Mouse (Mus musculus) embryonic facial prominence, embryonic 15.5 days (tissue): ENCODE data around the gene Nlgn2. TPM values are rescaled to one million over a fixed set of nuclear protein-coding genes. Genes with fewer than 3 reads are reported as not detected.

Experiments
- ATAC-seq: fragments of 200-750 bp; cut with Nextera tagmentation; 2 replicates; pipeline ENCODE4 v1.8.0; 2017; ENCODE audit warnings: low read depth, moderate TSS enrichment; ENCODE audit not compliant: insufficient number of reproducible peaks, low FRiP score, low TSS enrichment
- H3K27ac ChIP-seq: fragments of 300-500 bp; sonication (generic); replicated peaks from 2 replicates; pipeline ENCODE4 v1.5.1; 2015; ENCODE audit warnings: mild to moderate bottlenecking, inconsistent platforms
- H3K27me3 ChIP-seq: fragments of 300-500 bp; sonication (generic); 2 replicates; pipeline ENCODE4 v1.6.1; 2015; ENCODE audit warnings: inconsistent platforms
- H3K36me3 ChIP-seq: fragments of 300-500 bp; sonication (generic); 2 replicates; pipeline ENCODE4 v1.6.1; 2015; ENCODE audit warnings: mild to moderate bottlenecking, inconsistent platforms
- H3K4me1 ChIP-seq: fragments of 300-500 bp; sonication (generic); 2 replicates; pipeline ENCODE4 v1.6.1; 2015; ENCODE audit warnings: inconsistent platforms
- H3K4me2 ChIP-seq: fragments of 300-500 bp; sonication (generic); replicated peaks from 2 replicates; pipeline ENCODE4 v1.6.1; 2015; ENCODE audit warnings: mild to moderate bottlenecking, inconsistent platforms
- H3K4me3 ChIP-seq: fragments of 300-500 bp; sonication (generic); replicated peaks from 2 replicates; pipeline ENCODE4 v1.5.1; 2015; ENCODE audit warnings: mild to moderate bottlenecking, inconsistent platforms
- H3K9ac ChIP-seq: fragments of 300-500 bp; sonication (generic); 2 replicates; pipeline ENCODE4 v1.6.1; 2015; ENCODE audit warnings: inconsistent platforms
- H3K9me3 ChIP-seq: fragments of 300-500 bp; sonication (generic); replicated peaks from 2 replicates; pipeline ENCODE4 v1.6.1; 2016; ENCODE audit warnings: inconsistent platforms
- WGBS: fragments of 180-500 bp; shearing (Covaris S2); methylation state at CpG from one replicate; pipeline ENCODE4 v1.1.7; 2015; 5-methylcytosine and 5-hydroxymethylcytosine counted together
- polyA plus RNA-seq: library from polyadenylated mRNA; unstranded; fragments of >200 nt; fragmentation: Nextera tagmentation; extraction: Ambion mirVana; gene quantifications from 2 replicates; pipeline ENCODE4 v1.2.1, GENCODE M21; 2015

Nlgn2 gene
- polyA plus RNA-seq, result 10.6 and 11.6 TPM in 2 replicates

DNA sequence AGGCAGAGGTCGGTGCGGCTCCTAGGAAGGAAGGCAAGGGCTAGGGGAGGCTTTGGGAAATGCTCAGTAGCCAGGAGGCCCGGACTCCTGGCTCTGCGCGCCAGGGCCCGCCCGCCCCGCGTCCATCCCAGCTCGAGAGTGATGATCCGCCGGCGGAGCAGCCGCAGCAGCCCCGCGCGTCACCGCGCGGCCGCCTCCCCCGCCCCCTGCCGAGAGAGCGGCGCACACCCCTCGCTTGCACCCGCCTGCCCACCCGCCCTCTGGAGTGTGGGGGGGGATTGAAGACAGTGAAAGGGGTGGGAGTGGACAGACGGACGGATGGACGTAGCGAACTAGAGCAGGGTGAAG, at the start of gene Nlgn2:
TSS of gene Nlgn2 (minus strand) at position 181 of the 348 bp plus-strand sequence.
- H3K4me3 ChIP-seq, result peak within 1 kb of the TSS; percentile 72
- H3K9ac ChIP-seq, result peak within 1 kb of the TSS; percentile 78
- WGBS, result under 1% methylated on average over 32 of the region's 32 CpGs
- H3K27ac ChIP-seq, result peak within 1 kb of the TSS; percentile 90
- H3K4me2 ChIP-seq, result peak within 1 kb of the TSS; percentile 84
- ATAC-seq, result peak; percentile 79
- H3K27me3 ChIP-seq, result no peaks in the 10 kb centered on the region
- H3K36me3 ChIP-seq, result peaks cover 10% of the 10 kb centered on the region
- H3K4me1 ChIP-seq, result peaks cover 49% of the 10 kb centered on the region
- H3K9me3 ChIP-seq, result no peaks in the 10 kb centered on the region

DNA sequence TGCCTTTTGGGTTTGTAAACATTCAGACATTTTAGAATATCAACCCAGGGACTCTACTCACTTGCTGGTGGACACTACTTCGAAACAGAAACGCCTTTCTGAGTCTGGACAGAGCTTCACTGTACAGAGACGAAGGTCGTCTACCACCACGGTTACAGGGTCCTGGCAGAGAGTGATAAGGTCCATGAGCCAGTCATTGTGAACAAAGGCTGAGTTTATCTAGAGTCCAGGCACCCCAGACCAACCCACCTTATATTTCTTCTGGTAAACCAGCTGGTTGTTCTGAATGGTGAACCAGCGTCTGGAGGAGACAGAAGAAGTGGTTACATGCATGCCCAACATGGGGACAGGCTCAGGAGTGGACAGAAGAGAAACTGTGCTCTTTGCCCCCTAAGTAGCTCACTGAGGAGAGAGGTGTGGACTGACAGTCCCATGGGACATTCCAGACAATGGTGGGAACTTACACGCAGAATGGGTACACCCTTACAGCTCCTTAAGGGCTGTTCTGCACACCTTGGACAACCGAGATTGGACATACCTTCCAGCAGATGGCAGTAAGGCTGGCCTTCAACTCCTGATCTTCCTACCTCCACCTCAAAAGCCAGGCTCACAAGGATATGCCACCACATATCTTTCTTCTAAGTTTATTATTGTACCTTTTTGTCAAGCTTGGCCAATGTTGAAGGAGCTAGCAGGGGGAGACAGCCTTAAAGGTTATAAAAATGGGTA, 49.5 kb upstream of the Nlgn2 start:
- WGBS, result 65% methylated on average over 8 of the region's 8 CpGs
- Histone ChIP-seq H3K4me3 (no peak overlapping the region), H3K4me2 (no peak overlapping the region), H3K36me3 (no peaks in the 10 kb centered on the region), H3K27ac (no peak overlapping the region), H3K4me1 (0 out of 2 replicates have a peak, but pooled peaks cover 4% of the 10 kb centered on the region), H3K9me3 (no peaks in the 10 kb centered on the region), H3K27me3 (no peaks in the 10 kb centered on the region), H3K9ac (no peak overlapping the region)
- ATAC-seq, result no peak

DNA sequence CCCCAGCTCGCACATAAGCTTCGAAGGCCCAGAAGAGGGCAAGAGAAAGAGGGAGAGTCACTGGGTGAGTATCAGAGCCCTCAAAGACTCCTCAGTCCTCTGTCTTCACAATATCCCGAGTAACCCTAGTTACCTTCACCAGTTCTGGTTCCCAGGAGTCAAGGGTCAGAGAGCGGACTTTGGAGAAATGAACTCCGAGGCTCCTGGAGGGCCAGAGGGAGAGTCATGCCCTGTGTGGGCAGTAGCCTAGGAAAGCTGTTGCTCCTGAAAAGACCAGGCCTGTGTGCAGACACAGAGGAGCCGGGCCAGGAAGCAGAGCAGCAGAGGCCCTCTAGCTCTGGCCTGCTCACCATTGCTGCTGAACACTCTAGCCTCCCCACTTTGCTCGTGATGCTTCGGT, 47.1 kb upstream of the Nlgn2 start:
- H3K9me3 ChIP-seq, result no peaks in the 10 kb centered on the region
- no peak overlapping the region for H3K4me3 ChIP-seq
- peaks cover 24% of the 10 kb centered on the region for H3K4me1 ChIP-seq
- ATAC-seq, result no peak
- H3K4me2 ChIP-seq, result no peak overlapping the region
- H3K36me3 ChIP-seq, result no peaks in the 10 kb centered on the region
- no peak overlapping the region for H3K9ac ChIP-seq
- H3K27ac ChIP-seq, result no peak overlapping the region
- WGBS, result 75% methylated on average over 8 of the region's 8 CpGs
- H3K27me3 ChIP-seq, result no peaks in the 10 kb centered on the region

DNA sequence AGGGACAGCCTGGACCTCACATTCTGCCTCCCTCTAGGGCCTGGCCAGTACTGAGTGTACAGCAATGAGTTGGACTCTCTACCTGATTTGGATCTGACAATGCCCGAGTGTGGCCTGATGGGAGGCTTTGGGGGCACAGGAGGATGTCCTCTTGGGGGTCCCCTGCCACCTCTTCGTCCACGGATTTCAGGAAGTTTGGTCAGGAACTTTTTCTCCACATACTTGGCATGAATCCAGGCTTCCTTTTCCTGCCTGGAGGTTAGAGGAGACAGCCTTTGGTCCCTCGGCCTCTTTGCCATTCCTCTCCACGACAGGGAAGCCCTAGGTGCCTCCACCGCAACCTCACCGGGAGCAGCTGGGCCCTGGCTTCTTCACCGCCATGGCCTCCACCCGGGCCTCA, 46.7 kb upstream of the Nlgn2 start:
- no peak overlapping the region for H3K4me3 ChIP-seq
- no peaks in the 10 kb centered on the region for H3K27me3 ChIP-seq
- H3K27ac ChIP-seq, result no peak overlapping the region; the same call in 1 of the 2 replicates
- peaks cover 28% of the 10 kb centered on the region for H3K4me1 ChIP-seq
- H3K4me2 ChIP-seq, result no peak overlapping the region
- H3K9me3 ChIP-seq, result no peaks in the 10 kb centered on the region
- no peak for ATAC-seq
- no peak overlapping the region for H3K9ac ChIP-seq
- H3K36me3 ChIP-seq, result no peaks in the 10 kb centered on the region
- WGBS, result 70% methylated on average over 9 of the region's 9 CpGs

DNA sequence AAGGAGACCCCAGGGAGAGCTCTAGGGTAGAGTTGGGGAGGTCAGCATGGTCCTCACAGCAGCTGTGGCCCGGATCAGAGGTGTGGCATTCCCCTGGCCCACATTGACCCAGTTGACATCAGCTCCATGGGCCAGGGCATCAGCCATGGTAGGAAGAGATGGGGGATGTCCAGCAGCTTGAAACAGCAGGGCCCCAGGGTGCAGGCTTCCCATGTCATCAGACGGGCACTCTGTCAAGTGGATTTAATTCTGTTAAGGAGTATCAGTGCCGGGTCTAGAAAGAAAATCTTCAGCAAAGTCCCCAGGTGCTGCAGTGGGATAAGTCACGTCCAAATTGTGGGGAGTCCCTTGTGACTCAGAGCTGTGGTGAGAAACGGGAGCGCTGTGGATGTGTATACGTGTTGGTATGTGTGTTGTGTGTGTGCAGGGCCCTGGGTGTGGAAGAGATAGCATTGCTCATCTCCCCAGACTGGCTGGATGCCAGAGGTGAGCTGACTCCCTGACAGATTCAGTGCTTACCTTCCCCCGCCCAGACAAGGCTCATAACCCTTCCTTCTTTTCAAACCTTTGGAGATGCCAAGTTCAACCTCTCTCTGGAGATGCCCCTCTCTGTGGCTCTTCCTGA, 46.1 kb upstream of the Nlgn2 start:
- peaks cover 34% of the 10 kb centered on the region for H3K4me1 ChIP-seq
- no peaks in the 10 kb centered on the region for H3K27me3 ChIP-seq
- no peak overlapping the region for H3K4me2 ChIP-seq
- no peaks in the 10 kb centered on the region for H3K9me3 ChIP-seq
- H3K27ac ChIP-seq, result peak overlapping the region; percentile 58; the same call in 1 of the 2 replicates
- no peaks in the 10 kb centered on the region for H3K36me3 ChIP-seq
- no peak for ATAC-seq
- no peak overlapping the region for H3K4me3 ChIP-seq
- 70% methylated on average over 8 of the region's 8 CpGs for WGBS
- no peak overlapping the region for H3K9ac ChIP-seq

DNA sequence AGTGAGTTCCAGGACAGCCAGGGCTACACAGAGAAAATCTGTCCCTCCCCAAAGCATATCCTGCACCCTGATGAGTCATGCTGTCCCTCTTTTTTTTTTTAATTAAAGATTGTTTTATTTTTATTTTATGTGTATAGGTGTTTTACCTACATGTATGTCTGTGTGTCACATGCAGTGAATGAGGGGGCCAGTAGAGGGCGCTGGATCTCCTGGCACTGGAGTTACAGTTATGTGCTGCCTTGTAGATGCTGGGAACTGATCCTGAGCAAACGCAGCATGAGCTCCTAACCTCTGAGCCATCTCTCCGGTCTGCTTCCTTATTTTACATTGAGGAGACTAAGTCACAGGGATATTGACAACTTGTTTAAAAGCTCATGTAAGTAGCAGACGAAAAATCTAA, 45.5 kb upstream of the Nlgn2 start:
- no peak overlapping the region for H3K4me3 ChIP-seq
- H3K27me3 ChIP-seq, result no peaks in the 10 kb centered on the region
- H3K4me1 ChIP-seq, result peaks cover 40% of the 10 kb centered on the region
- no peak overlapping the region for H3K9ac ChIP-seq
- 60% methylated on average over 4 of the region's 4 CpGs for WGBS
- H3K36me3 ChIP-seq, result no peaks in the 10 kb centered on the region
- H3K4me2 ChIP-seq, result no peak overlapping the region
- ATAC-seq, result no peak
- H3K9me3 ChIP-seq, result no peaks in the 10 kb centered on the region
- peak overlapping the region; percentile 58; the same call in 1 of the 2 replicates for H3K27ac ChIP-seq

DNA sequence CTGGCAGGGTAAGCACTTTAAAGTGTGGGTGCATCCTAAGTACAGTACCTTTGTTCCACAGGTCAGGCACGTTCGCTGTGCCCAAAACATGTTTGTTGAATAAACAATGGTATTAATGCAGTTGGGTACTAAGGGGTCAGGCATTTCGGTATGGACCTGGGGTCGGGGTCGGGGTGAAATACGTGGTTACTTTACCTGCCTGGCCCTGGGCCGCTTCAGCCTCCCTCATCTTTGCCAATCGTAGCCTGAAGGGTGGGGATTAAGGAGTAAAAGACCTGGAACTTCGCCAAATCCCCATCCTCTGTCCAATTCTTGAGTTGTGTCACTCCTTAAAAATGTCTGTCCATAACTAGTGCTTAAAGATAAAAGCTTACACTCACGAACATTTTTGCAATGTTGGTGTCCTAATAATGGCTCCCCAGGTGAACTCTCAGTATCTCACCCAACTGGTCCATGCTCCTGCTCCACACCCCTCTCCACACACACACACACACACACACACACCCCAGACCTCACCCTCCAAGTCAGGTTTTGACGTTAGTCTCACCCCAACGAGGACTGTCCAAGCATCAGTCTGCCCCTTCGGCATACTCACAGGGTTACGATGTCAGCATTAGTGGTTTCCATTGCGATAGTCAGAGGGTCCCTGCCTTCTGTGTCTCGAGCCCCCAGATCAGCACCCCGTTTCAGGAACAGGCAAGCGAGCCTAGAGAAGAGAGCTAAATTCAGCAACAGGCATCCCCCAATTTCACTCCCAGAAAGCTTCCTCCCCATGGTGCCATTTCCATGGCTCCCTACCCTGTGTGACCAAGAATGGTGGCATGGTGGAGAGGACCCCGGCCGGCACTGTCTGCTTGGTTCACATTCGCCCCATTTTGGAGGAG, 44.4 kb upstream of the Nlgn2 start:
- WGBS, result 57% methylated on average over 21 of the region's 21 CpGs
- no peak for ATAC-seq
- peaks cover 50% of the 10 kb centered on the region for H3K4me1 ChIP-seq

DNA sequence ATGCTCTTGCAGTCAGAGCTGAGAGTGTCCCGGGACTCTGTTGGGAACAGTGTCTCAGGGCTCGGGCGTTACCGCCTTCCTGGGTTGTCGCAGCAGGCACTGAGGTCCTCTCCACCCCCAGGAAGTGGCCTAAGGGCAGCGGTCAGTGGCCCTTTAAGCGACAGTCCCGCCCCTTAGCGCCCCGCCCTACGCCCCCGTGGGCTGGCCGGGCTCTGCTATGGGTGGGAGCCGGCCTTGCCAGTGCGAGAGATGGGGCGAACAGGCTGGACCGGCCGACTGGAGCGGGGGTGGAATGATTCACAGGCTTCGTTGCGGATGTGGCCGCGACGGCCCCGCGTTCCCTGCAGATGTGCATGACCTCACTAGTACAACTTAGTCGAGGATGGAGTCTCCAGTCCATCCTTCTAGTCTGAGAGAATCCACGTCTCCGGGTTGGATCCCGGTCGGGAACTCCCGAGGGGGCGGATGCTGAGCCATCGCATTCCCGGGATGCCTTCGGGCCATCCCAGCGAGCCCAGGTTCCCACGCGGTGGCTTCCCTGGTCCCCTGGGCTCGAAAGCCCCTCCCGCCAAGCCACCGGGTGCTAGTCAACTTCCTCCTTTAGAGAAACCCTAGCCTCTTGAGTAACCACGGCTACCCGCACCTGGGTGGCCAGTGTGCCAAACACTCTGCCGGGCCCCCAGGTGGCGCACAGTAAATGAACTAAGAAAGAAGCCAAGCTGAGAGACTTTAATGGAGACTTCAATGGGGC, 43.4 kb upstream of the Nlgn2 start, which contains the start of gene Kctd11:
TSS of gene Kctd11 (minus strand) at position 554 of the 751 bp plus-strand sequence.
- ATAC-seq, result peak; percentile 85
- H3K27me3 ChIP-seq, result no peaks in the 10 kb centered on the region
- H3K4me1 ChIP-seq, result peaks cover 60% of the 10 kb centered on the region
- H3K4me3 ChIP-seq, result peak within 1 kb of the TSS; percentile 58
- under 1% methylated on average over 46 of the region's 46 CpGs for WGBS
- peak within 1 kb of the TSS; percentile 88 for H3K4me2 ChIP-seq
- no peaks in the 10 kb centered on the region for H3K36me3 ChIP-seq
- H3K9ac ChIP-seq, result peak within 1 kb of the TSS; percentile 58
- no peaks in the 10 kb centered on the region for H3K9me3 ChIP-seq
- H3K27ac ChIP-seq, result peak within 1 kb of the TSS; percentile 94

More for the DNA sequence above, 44.4 kb upstream of the Nlgn2 start:
- Histone ChIP-seq H3K4me3 (peak overlapping the region; percentile 58), H3K4me2 (peak overlapping the region; percentile 88), H3K27me3 (no peaks in the 10 kb centered on the region), H3K36me3 (no peaks in the 10 kb centered on the region), H3K27ac (peak overlapping the region; percentile 94), H3K9ac (peak overlapping the region; percentile 58; the same call in 1 of the 2 replicates), H3K9me3 (no peaks in the 10 kb centered on the region)

DNA sequence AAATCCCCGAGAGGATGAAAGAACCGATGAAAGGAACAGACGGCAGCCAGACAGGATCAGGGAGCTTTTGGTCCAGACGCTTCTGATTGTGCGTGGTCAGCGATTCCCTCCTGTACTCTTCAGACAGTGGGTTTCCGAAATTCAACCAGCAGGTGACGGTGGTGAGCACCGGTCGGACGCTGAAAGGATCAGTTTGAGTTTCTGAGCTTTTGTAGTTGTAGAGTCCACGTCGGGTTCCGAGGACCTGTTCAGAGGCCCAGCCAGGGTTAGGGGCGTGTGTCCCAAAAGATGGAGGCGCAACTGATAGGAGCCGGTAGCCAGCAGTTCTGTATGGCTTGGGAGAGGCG, 42.9 kb upstream of the Nlgn2 start:
- Histone ChIP-seq H3K4me2 (peak overlapping the region; percentile 88), H3K4me3 (peak overlapping the region; percentile 58), H3K27ac (peak overlapping the region; percentile 94), H3K27me3 (no peaks in the 10 kb centered on the region), H3K9ac (peak overlapping the region; percentile 58), H3K36me3 (no peaks in the 10 kb centered on the region), H3K4me1 (peaks cover 66% of the 10 kb centered on the region), H3K9me3 (no peaks in the 10 kb centered on the region)
- WGBS, result under 1% methylated on average over 18 of the region's 18 CpGs
- peak; percentile 30 for ATAC-seq

DNA sequence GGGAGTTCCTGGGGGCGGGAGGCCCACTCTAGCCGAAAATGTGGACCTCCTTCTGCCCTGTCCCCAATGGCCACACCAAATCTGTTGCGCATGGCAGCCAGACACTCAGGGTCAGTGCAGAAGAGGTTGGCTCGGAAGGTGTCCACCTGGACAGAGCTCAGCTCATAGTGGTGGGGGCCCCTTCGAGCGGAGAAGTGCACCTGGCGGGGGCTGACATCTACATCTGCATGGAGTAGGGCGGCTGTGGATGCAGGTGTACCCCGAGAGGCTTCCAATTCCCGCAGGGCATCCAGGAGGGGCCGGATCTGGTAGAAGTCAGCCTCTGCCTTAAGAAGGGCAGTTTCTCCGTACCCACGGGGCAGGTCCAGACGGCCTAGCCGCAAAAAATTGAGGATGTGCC, 42.1 kb upstream of the Nlgn2 start:
- Histone ChIP-seq H3K27me3 (no peaks in the 10 kb centered on the region), H3K4me1 (peaks cover 69% of the 10 kb centered on the region), H3K4me2 (peak overlapping the region; percentile 88), H3K36me3 (no peaks in the 10 kb centered on the region), H3K9ac (peak overlapping the region; percentile 58; the same call in 1 of the 2 replicates), H3K4me3 (peak overlapping the region; percentile 58), H3K9me3 (no peaks in the 10 kb centered on the region), H3K27ac (peak overlapping the region; percentile 94)
- no peak for ATAC-seq
- 53% methylated on average over 15 of the region's 15 CpGs for WGBS
